Mouse (Mus musculus): ENCODE measurements around the gene Hras. TPM values are rescaled to one million over a fixed set of nuclear protein-coding genes. Genes with fewer than 3 reads are reported as not detected.

Hras gene
- polyA plus RNA-seq, 2 experiments = 66.8 to 84.4 TPM

DNA sequence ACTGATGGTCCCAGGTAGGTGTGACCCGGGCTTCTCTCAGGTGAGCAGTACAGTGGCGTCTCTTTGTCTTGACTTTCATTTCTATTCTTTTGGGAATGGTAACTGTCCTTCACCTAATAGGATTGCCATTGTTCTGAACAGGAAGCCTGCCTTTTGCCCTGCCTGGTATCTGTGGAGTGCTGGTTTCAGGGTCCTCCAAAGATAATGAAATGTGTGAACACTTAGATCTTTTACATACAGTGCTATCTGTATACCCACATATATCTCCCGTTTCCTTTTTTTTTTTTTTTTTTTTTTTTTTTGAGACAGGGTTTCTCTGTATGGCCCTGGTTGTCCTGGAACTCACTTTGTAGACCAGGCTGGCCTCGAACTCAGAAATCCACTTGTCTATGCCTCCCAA, 52.5 kb downstream of the Hras start:
- ATAC-seq (ENCODE audit: insufficient read depth) (no peak), DNase-seq (ENCODE audit: low read depth in 3 of 3, low spot score in 3 of 3) (no peak)

More for the DNA sequence above, 52.5 kb downstream of the Hras start:
- Histone ChIP-seq H3K9ac (replicated peaks) (no peak overlapping the region), H3K9me3 (ENCODE audit: control insufficient read depth, low read length) (no peaks in the 10 kb centered on the region), H3K4me2 (ENCODE audit: low read depth) (peak overlapping the region; percentile 15; the same call in 1 of the 2 replicates), H3K27me3 (ENCODE audit: control insufficient read depth, insufficient read depth, low read length) (no peaks in the 10 kb centered on the region), H3K4me1 (replicated peaks; ENCODE audit: control insufficient read depth in 2 of 2, insufficient read depth in 2 of 2, low read length in 1 of 2) (peaks cover 36 to 56% of the 10 kb centered on the region in 2 experiments), H3K36me3 (replicated peaks; ENCODE audit: control insufficient read depth, insufficient read depth, low read depth) (peaks cover 100% of the 10 kb centered on the region), H3K27ac (no peak overlapping the region), H3K4me3 (ENCODE audit: insufficient read depth in 1 of 2, low read depth in 2 of 2, low read length in 2 of 2) (no peak overlapping the region)
- WGBS (ENCODE audit: insufficient replicate concordance) = 43% methylated on average over 4 of the region's 4 CpGs
- TF ChIP-seq EP300 (IDR thresholded peaks at IDR 0.05; ENCODE audit: low read depth) = peak; percentile 48
- TF ChIP-seq CTCF (IDR thresholded peaks at IDR 0.05; ENCODE audit: low read depth) = no peak

MicroRNAs encoded within 50 kb of the gene (microRNA counts, 519-probe panel; counts per million panel counts)
- microRNA mmu-miR-210 = 6,333 counts per million, percentile 52 among the panel's probes with 10 or more counts

Small RNAs within 50 kb of the gene (microRNA-seq; reads per million reads assigned to microRNA genes)
- 1,144 reads per million, percentile 74 among the genes with 10 or more reads in this experiment for gene Mir210

Other genes starting within 250 kb of the Hras start
- gene Ifitm5, start 243.7 kb downstream of the Hras start, polyA plus RNA-seq (2012; rRNA removed) = 0.17 and 0.33 TPM in 2 replicates
- 0.30 and 0.32 TPM in 2 replicates for gene Ifitm5, start 243.7 kb downstream of the Hras start, polyA plus RNA-seq (2014; fragmentation: Nextera tagmentation; extraction: Ambion mirVana)
- gene Gm45717, start 238.1 kb downstream of the Hras start, polyA plus RNA-seq (2012; rRNA removed) = not detected in 2 replicates
- not detected in 2 replicates for gene Gm45717, start 238.1 kb downstream of the Hras start, polyA plus RNA-seq (2014; fragmentation: Nextera tagmentation; extraction: Ambion mirVana)
- 217 and 258 TPM in 2 replicates for gene Ifitm2, start 238.0 kb downstream of the Hras start, polyA plus RNA-seq (2012; rRNA removed)
- 405 and 432 TPM in 2 replicates for gene Ifitm2, start 238.0 kb downstream of the Hras start, polyA plus RNA-seq (2014; fragmentation: Nextera tagmentation; extraction: Ambion mirVana)
- gene Ifitm1, start 226.8 kb downstream of the Hras start, polyA plus RNA-seq (2012; rRNA removed) = 34.2 and 35.7 TPM in 2 replicates
- gene Ifitm1, start 226.8 kb downstream of the Hras start, polyA plus RNA-seq (2014; fragmentation: Nextera tagmentation; extraction: Ambion mirVana) = 20.2 and 30.9 TPM in 2 replicates
- 27.8 and 30.8 TPM in 2 replicates for gene Ifitm3, start 183.2 kb downstream of the Hras start, polyA plus RNA-seq (2012; rRNA removed)
- 61.5 and 73.5 TPM in 2 replicates for gene Ifitm3, start 183.2 kb downstream of the Hras start, polyA plus RNA-seq (2014; fragmentation: Nextera tagmentation; extraction: Ambion mirVana)
- 8.3 and 9.2 TPM in 2 replicates for gene Ifitm6, start 176.1 kb downstream of the Hras start, polyA plus RNA-seq (2012; rRNA removed)
- gene Ifitm6, start 176.1 kb downstream of the Hras start, polyA plus RNA-seq (2014; fragmentation: Nextera tagmentation; extraction: Ambion mirVana) = 6.0 and 9.6 TPM in 2 replicates
- gene Gm17387, start 164.9 kb downstream of the Hras start, polyA plus RNA-seq (2012; rRNA removed) = not detected in 2 replicates
- not detected in 2 replicates for gene Gm17387, start 164.9 kb downstream of the Hras start, polyA plus RNA-seq (2014; fragmentation: Nextera tagmentation; extraction: Ambion mirVana)
- 0.64 and 0.84 TPM in 2 replicates for gene B4galnt4, start 132.9 kb downstream of the Hras start, polyA plus RNA-seq (2012; rRNA removed)
- gene B4galnt4, start 132.9 kb downstream of the Hras start, polyA plus RNA-seq (2014; fragmentation: Nextera tagmentation; extraction: Ambion mirVana) = 0.39 and 0.68 TPM in 2 replicates
- 0.33 and 0.51 TPM in 2 replicates for gene Pkp3, start 115.8 kb downstream of the Hras start, polyA plus RNA-seq (2012; rRNA removed)
- gene Pkp3, start 115.8 kb downstream of the Hras start, polyA plus RNA-seq (2014; fragmentation: Nextera tagmentation; extraction: Ambion mirVana) = 0.36 and 0.80 TPM in 2 replicates
- gene Sigirr, start 93.4 kb downstream of the Hras start, polyA plus RNA-seq (2012; rRNA removed) = 9.8 and 10.8 TPM in 2 replicates
- gene Sigirr, start 93.4 kb downstream of the Hras start, polyA plus RNA-seq (2014; fragmentation: Nextera tagmentation; extraction: Ambion mirVana) = 16.0 and 18.4 TPM in 2 replicates
- gene Ano9, start 76.2 kb downstream of the Hras start, polyA plus RNA-seq (2012; rRNA removed) = 0.30 and 0.53 TPM in 2 replicates
- gene Ano9, start 76.2 kb downstream of the Hras start, polyA plus RNA-seq (2014; fragmentation: Nextera tagmentation; extraction: Ambion mirVana) = 0.24 and 0.27 TPM in 2 replicates
- gene Ptdss2, start 71.6 kb downstream of the Hras start, polyA plus RNA-seq (2012; rRNA removed) = 72.2 and 72.8 TPM in 2 replicates
- gene Ptdss2, start 71.6 kb downstream of the Hras start, polyA plus RNA-seq (2014; fragmentation: Nextera tagmentation; extraction: Ambion mirVana) = 111 and 130 TPM in 2 replicates
- gene Rnh1, start 21.1 kb downstream of the Hras start, polyA plus RNA-seq (2012; rRNA removed) = 26.5 and 29.1 TPM in 2 replicates
- 54.6 and 59.7 TPM in 2 replicates for gene Rnh1, start 21.1 kb downstream of the Hras start, polyA plus RNA-seq (2014; fragmentation: Nextera tagmentation; extraction: Ambion mirVana)
- 15.3 and 20.3 TPM in 2 replicates for gene Lrrc56, start 152 bp upstream of the Hras start, polyA plus RNA-seq (2012; rRNA removed)
- gene Lrrc56, start 152 bp upstream of the Hras start, polyA plus RNA-seq (2014; fragmentation: Nextera tagmentation; extraction: Ambion mirVana) = 10.4 and 10.9 TPM in 2 replicates
- 2.0 and 2.3 TPM in 2 replicates for gene Lmntd2, start 20.1 kb upstream of the Hras start, polyA plus RNA-seq (2012; rRNA removed)
- gene Lmntd2, start 20.1 kb upstream of the Hras start, polyA plus RNA-seq (2014; fragmentation: Nextera tagmentation; extraction: Ambion mirVana) = 0.25 and 0.66 TPM in 2 replicates
- gene Rassf7, start 21.9 kb upstream of the Hras start, polyA plus RNA-seq (2012; rRNA removed) = 21.6 and 28.3 TPM in 2 replicates
- gene Rassf7, start 21.9 kb upstream of the Hras start, polyA plus RNA-seq (2014; fragmentation: Nextera tagmentation; extraction: Ambion mirVana) = 16.8 and 22.4 TPM in 2 replicates
- gene Phrf1, start 34.8 kb upstream of the Hras start, polyA plus RNA-seq (2012; rRNA removed) = 10.4 and 14.1 TPM in 2 replicates
- 25.7 and 28.3 TPM in 2 replicates for gene Phrf1, start 34.8 kb upstream of the Hras start, polyA plus RNA-seq (2014; fragmentation: Nextera tagmentation; extraction: Ambion mirVana)
- 4.6 and 5.4 TPM in 2 replicates for gene Irf7, start 72.5 kb upstream of the Hras start, polyA plus RNA-seq (2012; rRNA removed)
- gene Irf7, start 72.5 kb upstream of the Hras start, polyA plus RNA-seq (2014; fragmentation: Nextera tagmentation; extraction: Ambion mirVana) = 4.8 and 5.1 TPM in 2 replicates
- gene Cdhr5, start 82.8 kb upstream of the Hras start, polyA plus RNA-seq (2012; rRNA removed) = 0.07 and 0.11 TPM in 2 replicates
- 0.24 and 0.27 TPM in 2 replicates for gene Cdhr5, start 82.8 kb upstream of the Hras start, polyA plus RNA-seq (2014; fragmentation: Nextera tagmentation; extraction: Ambion mirVana)
- 0.16 TPM in 1 of 2 replicates, not detected in the other for gene Sct, start 85.1 kb upstream of the Hras start, polyA plus RNA-seq (2012; rRNA removed)
- gene Sct, start 85.1 kb upstream of the Hras start, polyA plus RNA-seq (2014; fragmentation: Nextera tagmentation; extraction: Ambion mirVana) = 0.22 and 0.30 TPM in 2 replicates
- gene Drd4, start 98.0 kb upstream of the Hras start, polyA plus RNA-seq (2012; rRNA removed) = not detected in 2 replicates
- not detected in 2 replicates for gene Drd4, start 98.0 kb upstream of the Hras start, polyA plus RNA-seq (2014; fragmentation: Nextera tagmentation; extraction: Ambion mirVana)
- 6.9 and 7.8 TPM in 2 replicates for gene Deaf1, start 133.7 kb upstream of the Hras start, polyA plus RNA-seq (2012; rRNA removed)
- 11.1 and 13.6 TPM in 2 replicates for gene Deaf1, start 133.7 kb upstream of the Hras start, polyA plus RNA-seq (2014; fragmentation: Nextera tagmentation; extraction: Ambion mirVana)
- 10.7 and 13.6 TPM in 2 replicates for gene Tmem80, start 133.7 kb upstream of the Hras start, polyA plus RNA-seq (2012; rRNA removed)
- 11.3 and 13.0 TPM in 2 replicates for gene Tmem80, start 133.7 kb upstream of the Hras start, polyA plus RNA-seq (2014; fragmentation: Nextera tagmentation; extraction: Ambion mirVana)
- gene Eps8l2, start 144.9 kb upstream of the Hras start, polyA plus RNA-seq (2012; rRNA removed) = 7.9 and 8.3 TPM in 2 replicates
- 6.6 and 7.7 TPM in 2 replicates for gene Eps8l2, start 144.9 kb upstream of the Hras start, polyA plus RNA-seq (2014; fragmentation: Nextera tagmentation; extraction: Ambion mirVana)
- 212 and 266 TPM in 2 replicates for gene Taldo1, start 198.2 kb upstream of the Hras start, polyA plus RNA-seq (2012; rRNA removed)
- gene Taldo1, start 198.2 kb upstream of the Hras start, polyA plus RNA-seq (2014; fragmentation: Nextera tagmentation; extraction: Ambion mirVana) = 427 and 428 TPM in 2 replicates
- 13.8 and 16.9 TPM in 2 replicates for gene Gatd1, start 220.1 kb upstream of the Hras start, polyA plus RNA-seq (2012; rRNA removed)
- 8.7 and 10.3 TPM in 2 replicates for gene Gatd1, start 220.1 kb upstream of the Hras start, polyA plus RNA-seq (2014; fragmentation: Nextera tagmentation; extraction: Ambion mirVana)
- gene Cend1, start 235.5 kb upstream of the Hras start, polyA plus RNA-seq (2012; rRNA removed) = 0.09 TPM in 1 of 2 replicates, not detected in the other
- not detected in 2 replicates for gene Cend1, start 235.5 kb upstream of the Hras start, polyA plus RNA-seq (2014; fragmentation: Nextera tagmentation; extraction: Ambion mirVana)
- 19.6 and 23.8 TPM in 2 replicates for gene Slc25a22, start 243.9 kb upstream of the Hras start, polyA plus RNA-seq (2012; rRNA removed)
- gene Slc25a22, start 243.9 kb upstream of the Hras start, polyA plus RNA-seq (2014; fragmentation: Nextera tagmentation; extraction: Ambion mirVana) = 11.0 and 13.5 TPM in 2 replicates

All from liver, embryonic 14.5 days (tissue).